Mouse (Mus musculus): ENCODE results near the gene Hectd2. TPM values are rescaled to one million over a fixed set of nuclear protein-coding genes. Genes with fewer than 3 reads are reported as not detected.

The Hectd2 gene
- 0.40 and 0.57 TPM in 2 replicates for polyA plus RNA-seq (2012; rRNA removed)

DNA sequence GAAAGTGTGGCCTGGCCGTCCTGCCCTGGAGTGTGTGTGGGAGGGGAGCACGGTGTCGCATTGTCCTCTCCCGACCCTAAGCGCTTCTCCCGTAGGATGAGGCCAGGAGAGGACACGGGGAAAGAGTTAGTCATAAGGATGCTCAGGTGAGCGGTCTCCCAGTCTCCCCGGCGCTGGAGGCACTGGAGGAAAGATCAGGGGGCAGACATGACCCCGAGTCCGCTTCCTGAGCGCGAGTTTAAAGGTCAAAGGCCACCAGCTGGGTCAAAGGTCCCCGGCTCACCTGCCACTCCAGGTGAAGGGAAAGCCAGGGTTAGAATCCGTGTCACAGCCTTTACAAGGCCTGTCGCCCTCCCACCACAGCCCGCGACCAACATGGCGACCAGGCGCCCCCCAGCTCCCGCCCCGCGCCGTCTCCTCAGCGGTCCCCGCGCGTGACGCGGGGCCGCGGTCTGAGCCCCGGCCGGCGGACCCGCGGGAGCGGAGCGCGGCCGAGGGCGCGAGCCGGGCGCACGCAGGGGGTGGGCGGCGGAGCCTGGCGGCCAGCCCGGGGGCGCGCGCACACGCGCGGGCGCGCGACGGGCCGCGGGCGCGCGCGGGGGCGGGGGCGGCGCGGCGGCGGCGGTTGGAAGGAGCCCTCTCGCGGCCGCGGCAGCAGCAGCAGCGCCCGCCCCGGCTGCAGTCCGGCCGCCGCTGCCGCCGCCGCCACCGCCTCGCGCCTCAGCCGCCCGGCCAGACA lies at the start of gene Hectd2:
TSS of gene Hectd2 (plus strand) at position 594 of the 739 bp plus-strand sequence.
- Histone ChIP-seq H3K4me1 (ENCODE audit: control insufficient read depth, insufficient read depth, low read length) (peaks cover 5% of the 10 kb centered on the region), H3K4me3 (replicated peaks; ENCODE audit: extremely low read depth, low read depth, low read length) (peak within 1 kb of the TSS; percentile 72)
- TF ChIP-seq CTCF (IDR thresholded peaks at IDR 0.05; ENCODE audit: insufficient read depth, low read length): no peak
- peak; percentile 37; the same call in 1 of the 2 replicates for TF ChIP-seq POLR2A (IDR thresholded peaks at IDR 0.05; ENCODE audit: borderline replicate concordance, extremely low read depth, low read depth, low read length)
- peak; percentile 66 for DNase-seq
- 12% methylated on average over 88 of the region's 92 CpGs for WGBS

DNA sequence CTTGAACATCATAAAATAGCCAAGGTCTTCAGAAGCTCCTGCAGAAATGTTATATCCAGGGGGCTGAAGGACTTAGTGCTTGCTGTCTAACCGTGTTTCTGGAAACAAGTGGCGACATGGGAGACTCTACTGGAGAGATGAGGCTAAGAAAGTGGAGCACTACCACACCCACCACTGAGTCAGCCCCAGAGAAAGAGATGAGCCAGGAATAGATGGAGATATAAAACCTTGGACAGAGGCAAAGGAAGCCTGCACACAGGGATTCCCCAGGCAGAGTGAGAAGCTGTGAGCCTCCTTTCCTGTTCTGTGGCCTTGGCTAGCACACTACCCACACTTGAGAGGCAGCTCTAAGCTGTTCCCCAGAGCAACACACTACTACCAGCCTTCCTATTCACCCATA lies 49.7 kb upstream of the Hectd2 start:
- no peak overlapping the region for H3K4me3 ChIP-seq (replicated peaks; ENCODE audit: extremely low read depth, low read depth, low read length)
- DNase-seq: no peak
- no peak for TF ChIP-seq CTCF (IDR thresholded peaks at IDR 0.05; ENCODE audit: insufficient read depth, low read length)
- no peaks in the 10 kb centered on the region for H3K4me1 ChIP-seq (ENCODE audit: control insufficient read depth, insufficient read depth, low read length)
- 93% methylated on average over 2 of the region's 2 CpGs for WGBS

- H3K4me3 ChIP-seq (replicated peaks; ENCODE audit: extremely low read depth, low read depth, low read length): no peak overlapping the region
- TF ChIP-seq POLR2A (IDR thresholded peaks at IDR 0.05; ENCODE audit: borderline replicate concordance, extremely low read depth, low read depth, low read length) (no peak), CTCF (IDR thresholded peaks at IDR 0.05; ENCODE audit: insufficient read depth, low read length) (no peak)
- WGBS: 79% methylated on average over 1 of the region's 1 CpGs
- no peak for DNase-seq
- H3K4me1 ChIP-seq (ENCODE audit: control insufficient read depth, insufficient read depth, low read length): no peaks in the 10 kb centered on the region
These were observed 43.1 kb upstream of the Hectd2 start for GRCm38 (mm10) chr19:36511305-36511704.

DNA sequence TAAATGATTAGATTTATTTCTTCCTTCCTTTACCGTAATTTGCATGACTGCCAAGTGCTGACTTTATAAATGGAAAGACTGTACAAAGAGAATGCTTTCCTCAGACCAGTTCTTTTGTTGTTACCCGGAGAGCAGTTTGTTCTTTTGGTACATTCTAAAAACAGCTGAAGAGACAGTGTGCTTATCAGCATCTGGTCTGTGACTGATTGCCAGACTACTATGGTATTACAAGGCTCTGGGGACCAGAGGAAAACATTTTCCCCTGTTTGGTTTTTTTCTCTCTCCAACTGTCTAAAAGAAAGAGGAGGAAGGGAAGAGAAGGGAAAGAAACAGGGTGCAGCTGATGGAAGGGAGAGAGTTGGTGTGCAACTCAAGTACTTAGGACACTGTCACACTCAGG lies 36.0 kb upstream of the Hectd2 start:
- no peak overlapping the region for H3K4me3 ChIP-seq (replicated peaks; ENCODE audit: extremely low read depth, low read depth, low read length)
- WGBS: 14% methylated on average over 2 of the region's 2 CpGs
- no peak for DNase-seq
- TF ChIP-seq CTCF (IDR thresholded peaks at IDR 0.05; ENCODE audit: insufficient read depth, low read length) (no peak), POLR2A (IDR thresholded peaks at IDR 0.05; ENCODE audit: borderline replicate concordance, extremely low read depth, low read depth, low read length) (no peak)
- H3K4me1 ChIP-seq (ENCODE audit: control insufficient read depth, insufficient read depth, low read length): no peaks in the 10 kb centered on the region

- DNase-seq: no peak
- no peak for TF ChIP-seq CTCF (IDR thresholded peaks at IDR 0.05; ENCODE audit: insufficient read depth, low read length)
- no peak for TF ChIP-seq POLR2A (IDR thresholded peaks at IDR 0.05; ENCODE audit: borderline replicate concordance, extremely low read depth, low read depth, low read length)
- Histone ChIP-seq H3K4me1 (ENCODE audit: control insufficient read depth, insufficient read depth, low read length) (no peaks in the 10 kb centered on the region), H3K4me3 (replicated peaks; ENCODE audit: extremely low read depth, low read depth, low read length) (no peak overlapping the region)
- WGBS: 84% methylated on average over 2 of the region's 2 CpGs
These were observed 32.9 kb upstream of the Hectd2 start for GRCm38 (mm10) chr19:36521568-36521967.

- no peaks in the 10 kb centered on the region for H3K4me1 ChIP-seq (ENCODE audit: control insufficient read depth, insufficient read depth, low read length)
- DNase-seq: no peak
- no peak for TF ChIP-seq CTCF (IDR thresholded peaks at IDR 0.05; ENCODE audit: insufficient read depth, low read length)
- no peak for TF ChIP-seq POLR2A (IDR thresholded peaks at IDR 0.05; ENCODE audit: borderline replicate concordance, extremely low read depth, low read depth, low read length)
- WGBS: 38% methylated on average over 3 of the region's 3 CpGs
- no peak overlapping the region for H3K4me3 ChIP-seq (replicated peaks; ENCODE audit: extremely low read depth, low read depth, low read length)
These were observed 31.8 kb upstream of the Hectd2 start for GRCm38 (mm10) chr19:36522558-36523195.

DNA sequence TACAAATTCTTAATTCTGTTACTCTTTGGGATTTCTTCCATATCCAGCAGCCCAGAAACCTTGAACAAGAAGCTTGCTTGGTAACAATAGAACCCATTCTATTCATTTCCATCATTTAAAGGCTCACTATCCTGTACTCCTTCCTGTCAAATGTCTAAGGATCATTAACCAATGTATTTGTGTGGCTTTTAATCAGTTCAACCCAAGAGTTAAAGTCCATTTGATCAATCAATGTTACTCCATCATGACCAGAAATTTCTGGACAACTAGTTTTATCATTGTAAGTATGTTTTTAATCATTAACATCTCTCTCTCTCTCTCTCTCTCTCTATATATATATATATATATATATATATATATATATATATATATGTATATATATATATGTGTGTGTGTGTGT lies 29.4 kb upstream of the Hectd2 start:
- no peak overlapping the region for H3K4me3 ChIP-seq (replicated peaks; ENCODE audit: extremely low read depth, low read depth, low read length)
- DNase-seq: no peak
- no peak for TF ChIP-seq CTCF (IDR thresholded peaks at IDR 0.05; ENCODE audit: insufficient read depth, low read length)
- TF ChIP-seq POLR2A (IDR thresholded peaks at IDR 0.05; ENCODE audit: borderline replicate concordance, extremely low read depth, low read depth, low read length): no peak
- no peaks in the 10 kb centered on the region for H3K4me1 ChIP-seq (ENCODE audit: control insufficient read depth, insufficient read depth, low read length)

- TF ChIP-seq POLR2A (IDR thresholded peaks at IDR 0.05; ENCODE audit: borderline replicate concordance, extremely low read depth, low read depth, low read length) (no peak), CTCF (IDR thresholded peaks at IDR 0.05; ENCODE audit: insufficient read depth, low read length) (peak; percentile 35)
- WGBS: 75% methylated on average over 5 of the region's 5 CpGs
- H3K4me1 ChIP-seq (ENCODE audit: control insufficient read depth, insufficient read depth, low read length): no peaks in the 10 kb centered on the region
- H3K4me3 ChIP-seq (replicated peaks; ENCODE audit: extremely low read depth, low read depth, low read length): no peak overlapping the region
- no peak for DNase-seq
These were observed 21.4 kb upstream of the Hectd2 start for GRCm38 (mm10) chr19:36533082-36533481.

DNA sequence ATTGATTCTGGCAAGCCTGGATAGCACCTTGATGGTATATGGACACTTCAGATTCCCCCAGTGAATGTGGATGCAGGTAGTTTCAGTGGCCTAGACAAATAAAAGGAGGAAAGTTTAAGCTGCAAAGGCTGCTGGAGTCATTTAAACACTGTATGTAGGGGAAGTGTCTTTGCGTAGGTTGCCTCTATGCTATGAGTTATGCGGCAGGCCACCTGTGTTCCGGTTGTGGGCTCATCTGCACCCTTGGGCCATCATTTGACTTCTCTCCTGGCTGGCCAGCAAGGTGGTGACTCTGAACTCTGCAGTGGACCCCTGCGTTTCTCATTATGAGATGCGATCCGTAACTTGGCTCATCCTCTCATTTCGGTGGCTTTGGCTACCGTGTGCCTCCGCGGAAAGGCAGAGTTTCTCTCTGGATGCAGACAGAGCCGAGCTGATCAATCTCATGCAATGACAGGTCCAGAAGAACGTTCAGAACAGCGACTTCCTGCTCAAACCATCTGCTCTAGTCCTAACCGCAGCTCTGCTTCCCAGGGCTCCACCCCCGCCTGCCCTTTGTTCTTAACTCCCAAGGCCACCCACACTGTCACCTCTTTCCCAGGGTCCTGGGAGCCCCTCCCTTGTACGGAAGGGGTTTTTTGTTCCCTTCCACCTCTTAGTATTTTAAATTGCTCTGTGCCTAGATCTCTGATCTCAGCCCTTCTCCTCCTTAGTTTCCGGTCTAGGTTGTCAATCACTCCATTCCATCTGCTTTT lies 20.3 kb upstream of the Hectd2 start:
- no peak overlapping the region for H3K4me3 ChIP-seq (replicated peaks; ENCODE audit: extremely low read depth, low read depth, low read length)
- DNase-seq: no peak
- 26% methylated on average over 17 of the region's 17 CpGs for WGBS
- H3K4me1 ChIP-seq (ENCODE audit: control insufficient read depth, insufficient read depth, low read length): no peaks in the 10 kb centered on the region
- no peak for TF ChIP-seq POLR2A (IDR thresholded peaks at IDR 0.05; ENCODE audit: borderline replicate concordance, extremely low read depth, low read depth, low read length)
- TF ChIP-seq CTCF (IDR thresholded peaks at IDR 0.05; ENCODE audit: insufficient read depth, low read length): no peak

All from lung, adult 2 months (tissue).